Mouse (Mus musculus): ENCODE results near the gene Kcng1. TPM values are rescaled to one million over a fixed set of nuclear protein-coding genes. Genes with fewer than 3 reads are reported as not detected.

The Kcng1 gene
- polyA plus RNA-seq, 1 experiment from 2014 or later, result 1.1 TPM

- Histone ChIP-seq H3K36me3 (ENCODE audit: control insufficient read depth, insufficient read depth, low read length) (no peaks in the 10 kb centered on the region), H3K4me1 (ENCODE audit: control insufficient read depth, insufficient read depth, low read length) (no peaks in the 10 kb centered on the region), H3K27me3 (ENCODE audit: control insufficient read depth, insufficient read depth, low read length) (peaks cover 45% of the 10 kb centered on the region), H3K27ac (ENCODE audit: low read depth, low read length) (no peak overlapping the region), H3K9me3 (replicated peaks; ENCODE audit: control insufficient read depth, low read length) (no peaks in the 10 kb centered on the region), H3K4me2 (no peak overlapping the region), H3K4me3 (ENCODE audit: low read depth, low read length) (no peak overlapping the region), H3K9ac (ENCODE audit: low read depth, low read length) (no peak overlapping the region)
- ATAC-seq (replicated peaks; ENCODE audit: insufficient number of reproducible peaks, low FRiP score, low TSS enrichment), result no peak
- 80% methylated on average over 8 of the region's 8 CpGs for WGBS (ENCODE audit: insufficient replicate concordance)
These were observed 18.1 kb upstream of the Kcng1 start for GRCm38 (mm10) chr2:168299650-168300049.

DNA sequence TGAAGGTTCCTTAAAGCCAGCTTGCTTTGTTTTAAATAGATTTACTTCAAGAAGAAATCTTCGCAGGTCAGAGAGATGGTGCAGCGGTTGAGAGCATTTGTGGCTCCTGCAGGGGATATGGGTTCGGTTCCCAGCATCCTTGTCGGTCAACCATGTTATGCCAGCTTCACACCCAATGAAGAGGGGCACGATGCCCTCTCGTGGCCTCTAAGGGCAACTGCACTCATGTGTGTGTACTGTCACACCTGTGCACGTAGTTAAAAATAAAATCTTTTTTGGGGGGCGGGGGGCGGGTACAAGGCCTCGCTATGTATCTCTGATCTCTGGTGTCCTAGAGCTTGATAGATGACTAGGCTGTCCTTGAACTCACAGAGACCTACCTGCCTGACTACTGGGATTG is 15.0 kb upstream of the Kcng1 start:
- peaks cover 54% of the 10 kb centered on the region for H3K27me3 ChIP-seq (ENCODE audit: control insufficient read depth, insufficient read depth, low read length)

DNA sequence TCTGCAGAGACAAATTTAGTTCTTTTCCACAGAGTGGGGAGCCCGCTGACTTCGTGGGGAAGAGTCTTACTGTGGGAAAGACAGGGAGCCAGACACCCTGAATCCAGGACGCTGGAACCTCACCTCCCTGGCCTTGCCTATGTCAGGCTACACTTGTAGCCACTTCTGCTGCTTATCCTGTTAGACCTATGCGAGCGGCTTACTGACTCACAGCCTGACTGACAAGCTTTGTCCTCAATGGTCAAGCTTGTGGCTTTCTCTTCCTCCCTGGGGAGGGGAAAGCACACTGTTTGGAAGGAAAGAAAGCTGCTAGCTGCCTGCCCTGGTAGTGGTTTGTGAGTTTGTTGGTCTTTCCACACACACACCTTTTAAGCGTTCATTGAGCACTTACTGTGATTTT is 11.0 kb upstream of the Kcng1 start:
- ATAC-seq (replicated peaks; ENCODE audit: insufficient number of reproducible peaks, low FRiP score, low TSS enrichment), result no peak
- peak overlapping the region; percentile 10; the same call in 1 of the 2 replicates for H3K4me2 ChIP-seq
- peaks cover 59% of the 10 kb centered on the region for H3K27me3 ChIP-seq (ENCODE audit: control insufficient read depth, insufficient read depth, low read length)
- no peak overlapping the region for H3K27ac ChIP-seq (ENCODE audit: low read depth, low read length)
- no peak overlapping the region for H3K9ac ChIP-seq (ENCODE audit: low read depth, low read length)
- H3K4me1 ChIP-seq (ENCODE audit: control insufficient read depth, insufficient read depth, low read length), result peaks cover 11% of the 10 kb centered on the region
- no peak overlapping the region for H3K4me3 ChIP-seq (ENCODE audit: low read depth, low read length)
- WGBS (ENCODE audit: insufficient replicate concordance), result 17% methylated on average over 6 of the region's 6 CpGs
- peaks cover 4% of the 10 kb centered on the region for H3K9me3 ChIP-seq (replicated peaks; ENCODE audit: control insufficient read depth, low read length)
- no peaks in the 10 kb centered on the region for H3K36me3 ChIP-seq (ENCODE audit: control insufficient read depth, insufficient read depth, low read length)

More for the DNA sequence above, 15.0 kb upstream of the Kcng1 start:
- no peak overlapping the region for H3K4me2 ChIP-seq
- no peak for ATAC-seq (replicated peaks; ENCODE audit: insufficient number of reproducible peaks, low FRiP score, low TSS enrichment)
- no peaks in the 10 kb centered on the region for H3K36me3 ChIP-seq (ENCODE audit: control insufficient read depth, insufficient read depth, low read length)
- no peak overlapping the region for H3K9ac ChIP-seq (ENCODE audit: low read depth, low read length)
- WGBS (ENCODE audit: insufficient replicate concordance), result 78% methylated on average over 10 of the region's 10 CpGs
- no peak overlapping the region for H3K4me3 ChIP-seq (ENCODE audit: low read depth, low read length)
- H3K9me3 ChIP-seq (replicated peaks; ENCODE audit: control insufficient read depth, low read length), result no peaks in the 10 kb centered on the region
- no peak overlapping the region for H3K27ac ChIP-seq (ENCODE audit: low read depth, low read length)
- peaks cover 11% of the 10 kb centered on the region for H3K4me1 ChIP-seq (ENCODE audit: control insufficient read depth, insufficient read depth, low read length)

- H3K4me2 ChIP-seq, result peak overlapping the region; percentile 10; the same call in 1 of the 2 replicates
- no peak overlapping the region for H3K4me3 ChIP-seq (ENCODE audit: low read depth, low read length)
- H3K27ac ChIP-seq (ENCODE audit: low read depth, low read length), result no peak overlapping the region
- H3K9me3 ChIP-seq (replicated peaks; ENCODE audit: control insufficient read depth, low read length), result peaks cover 4% of the 10 kb centered on the region
- peaks cover 11% of the 10 kb centered on the region for H3K4me1 ChIP-seq (ENCODE audit: control insufficient read depth, insufficient read depth, low read length)
- no peak for ATAC-seq (replicated peaks; ENCODE audit: insufficient number of reproducible peaks, low FRiP score, low TSS enrichment)
- H3K9ac ChIP-seq (ENCODE audit: low read depth, low read length), result no peak overlapping the region
- H3K36me3 ChIP-seq (ENCODE audit: control insufficient read depth, insufficient read depth, low read length), result no peaks in the 10 kb centered on the region
- peaks cover 61% of the 10 kb centered on the region for H3K27me3 ChIP-seq (ENCODE audit: control insufficient read depth, insufficient read depth, low read length)
- 12% methylated on average over 10 of the region's 10 CpGs for WGBS (ENCODE audit: insufficient replicate concordance)
These were observed 10.5 kb upstream of the Kcng1 start for GRCm38 (mm10) chr2:168292041-168292440.

- no peak for ATAC-seq (replicated peaks; ENCODE audit: insufficient number of reproducible peaks, low FRiP score, low TSS enrichment)
- Histone ChIP-seq H3K27ac (ENCODE audit: low read depth, low read length) (no peak overlapping the region), H3K4me1 (ENCODE audit: control insufficient read depth, insufficient read depth, low read length) (peaks cover 16% of the 10 kb centered on the region), H3K27me3 (ENCODE audit: control insufficient read depth, insufficient read depth, low read length) (peaks cover 70% of the 10 kb centered on the region), H3K4me2 (no peak overlapping the region), H3K4me3 (ENCODE audit: low read depth, low read length) (no peak overlapping the region), H3K9me3 (replicated peaks; ENCODE audit: control insufficient read depth, low read length) (peaks cover 4% of the 10 kb centered on the region), H3K36me3 (ENCODE audit: control insufficient read depth, insufficient read depth, low read length) (no peaks in the 10 kb centered on the region), H3K9ac (ENCODE audit: low read depth, low read length) (no peak overlapping the region)
- 66% methylated on average over 2 of the region's 2 CpGs for WGBS (ENCODE audit: insufficient replicate concordance)
These were observed 8.3 kb upstream of the Kcng1 start for GRCm38 (mm10) chr2:168289851-168290250.

DNA sequence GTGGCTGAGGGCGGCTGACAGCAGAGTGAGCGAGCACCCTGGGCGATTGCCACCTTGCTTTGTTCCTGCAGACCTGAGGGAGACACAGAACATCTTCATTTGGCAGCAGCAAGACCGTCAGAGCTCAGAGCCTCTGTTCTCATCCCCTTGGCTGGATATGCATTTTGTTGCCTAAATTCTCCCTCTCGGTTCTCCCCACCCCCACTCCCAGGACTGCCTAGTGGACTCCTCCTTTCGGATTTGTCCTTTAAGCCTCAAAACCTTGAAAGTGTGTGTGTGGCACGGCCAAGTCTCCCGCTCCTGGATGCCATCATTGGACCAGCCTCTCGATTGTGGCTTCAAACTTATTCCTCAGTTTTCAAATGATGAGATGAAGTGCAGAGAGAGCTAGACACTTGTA is 7.5 kb upstream of the Kcng1 start:
- Histone ChIP-seq H3K36me3 (ENCODE audit: control insufficient read depth, insufficient read depth, low read length) (no peaks in the 10 kb centered on the region), H3K9me3 (replicated peaks; ENCODE audit: control insufficient read depth, low read length) (peaks cover 4% of the 10 kb centered on the region), H3K9ac (ENCODE audit: low read depth, low read length) (no peak overlapping the region), H3K27me3 (ENCODE audit: control insufficient read depth, insufficient read depth, low read length) (peaks cover 66% of the 10 kb centered on the region), H3K4me2 (no peak overlapping the region), H3K4me3 (ENCODE audit: low read depth, low read length) (no peak overlapping the region), H3K4me1 (ENCODE audit: control insufficient read depth, insufficient read depth, low read length) (peaks cover 20% of the 10 kb centered on the region), H3K27ac (ENCODE audit: low read depth, low read length) (no peak overlapping the region)
- 53% methylated on average over 9 of the region's 9 CpGs for WGBS (ENCODE audit: insufficient replicate concordance)
- no peak for ATAC-seq (replicated peaks; ENCODE audit: insufficient number of reproducible peaks, low FRiP score, low TSS enrichment)

DNA sequence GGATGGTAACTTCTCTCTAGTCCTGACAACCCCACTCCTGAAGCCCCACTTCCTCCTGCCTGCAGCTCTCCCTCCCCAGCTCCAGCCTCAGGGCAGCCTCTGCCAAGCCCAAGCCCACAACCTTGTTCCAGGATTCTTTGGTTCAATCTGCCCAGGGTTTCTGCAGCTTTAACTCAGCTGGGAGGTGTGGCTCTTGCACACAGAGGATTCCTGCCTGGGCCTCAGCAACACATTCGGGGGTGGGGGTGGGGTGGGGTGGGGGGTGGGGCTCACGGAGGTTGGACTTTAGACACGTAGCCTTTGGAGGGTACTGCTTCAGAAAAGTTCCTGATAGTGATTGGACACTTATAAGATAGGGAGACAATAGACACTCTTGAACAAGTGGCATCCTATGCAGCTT is 5.5 kb upstream of the Kcng1 start:
- Histone ChIP-seq H3K27ac (ENCODE audit: low read depth, low read length) (no peak overlapping the region), H3K9me3 (replicated peaks; ENCODE audit: control insufficient read depth, low read length) (peaks cover 4% of the 10 kb centered on the region), H3K4me1 (ENCODE audit: control insufficient read depth, insufficient read depth, low read length) (peaks cover 13% of the 10 kb centered on the region), H3K36me3 (ENCODE audit: control insufficient read depth, insufficient read depth, low read length) (no peaks in the 10 kb centered on the region), H3K4me3 (ENCODE audit: low read depth, low read length) (no peak overlapping the region), H3K4me2 (no peak overlapping the region), H3K9ac (ENCODE audit: low read depth, low read length) (no peak overlapping the region), H3K27me3 (ENCODE audit: control insufficient read depth, insufficient read depth, low read length) (peaks cover 66% of the 10 kb centered on the region)
- 20% methylated on average over 3 of the region's 3 CpGs for WGBS (ENCODE audit: insufficient replicate concordance)
- no peak for ATAC-seq (replicated peaks; ENCODE audit: insufficient number of reproducible peaks, low FRiP score, low TSS enrichment)

GRCm38 (mm10) chr2:168285143-168285542 is 3.6 kb upstream of the Kcng1 start:
- no peak overlapping the region for H3K9ac ChIP-seq (ENCODE audit: low read depth, low read length)
- no peak overlapping the region for H3K4me3 ChIP-seq (ENCODE audit: low read depth, low read length)
- WGBS (ENCODE audit: insufficient replicate concordance), result 50% methylated on average over 6 of the region's 6 CpGs
- H3K36me3 ChIP-seq (ENCODE audit: control insufficient read depth, insufficient read depth, low read length), result no peaks in the 10 kb centered on the region
- peaks cover 15% of the 10 kb centered on the region for H3K4me1 ChIP-seq (ENCODE audit: control insufficient read depth, insufficient read depth, low read length)
- H3K4me2 ChIP-seq, result no peak overlapping the region
- no peak overlapping the region for H3K27ac ChIP-seq (ENCODE audit: low read depth, low read length)
- no peaks in the 10 kb centered on the region; the same call in 1 of the 2 replicates for H3K9me3 ChIP-seq (replicated peaks; ENCODE audit: control insufficient read depth, low read length)
- ATAC-seq (replicated peaks; ENCODE audit: insufficient number of reproducible peaks, low FRiP score, low TSS enrichment), result no peak
- peaks cover 75% of the 10 kb centered on the region for H3K27me3 ChIP-seq (ENCODE audit: control insufficient read depth, insufficient read depth, low read length)

Measured in heart, embryonic 11.5 days (tissue).